Mouse (Mus musculus): ENCODE measurements around the gene Nfatc3. TPM values are rescaled to one million over a fixed set of nuclear protein-coding genes. Genes with fewer than 3 reads are reported as not detected.

The Nfatc3 gene
- polyA plus RNA-seq, 1 experiment from 2014 or later: 3.4 TPM

GRCm38 (mm10) chr8:106149025-106149424, 90.4 kb downstream of the Nfatc3 start:
- no peak for DNase-seq
- no peak overlapping the region for H3K9ac ChIP-seq (replicated peaks; ENCODE audit: low read length)
- H3K9me3 ChIP-seq (ENCODE audit: control insufficient read depth, low read length): no peaks in the 10 kb centered on the region
- WGBS: 91% methylated on average over 6 of the region's 6 CpGs
- H3K4me3 ChIP-seq (replicated peaks; ENCODE audit: low read depth, low read length): no peak overlapping the region
- no peak for ATAC-seq (ENCODE audit: low FRiP score, low TSS enrichment)
- H3K4me2 ChIP-seq (ENCODE audit: low read length): no peak overlapping the region
- H3K27me3 ChIP-seq (ENCODE audit: control insufficient read depth, insufficient read depth, low read length): no peaks in the 10 kb centered on the region
- 0 out of 2 replicates have a peak, but pooled peaks cover 3% of the 10 kb centered on the region for H3K36me3 ChIP-seq (ENCODE audit: control insufficient read depth, insufficient read depth, low read length)
- peaks cover 7% of the 10 kb centered on the region for H3K4me1 ChIP-seq (ENCODE audit: control insufficient read depth, insufficient read depth, low read length)
- H3K27ac ChIP-seq (replicated peaks; ENCODE audit: low read depth, low read length): no peak overlapping the region

- 0 out of 2 replicates have a peak, but pooled peaks cover 10% of the 10 kb centered on the region for H3K36me3 ChIP-seq (ENCODE audit: control insufficient read depth, insufficient read depth, low read length)
- peak within 1 kb of the TSS; percentile 74 for H3K4me2 ChIP-seq (ENCODE audit: low read length)
- DNase-seq: peak; percentile 95
- 2% methylated on average over 38 of the region's 38 CpGs for WGBS
- H3K4me1 ChIP-seq (ENCODE audit: control insufficient read depth, insufficient read depth, low read length): peaks cover 7% of the 10 kb centered on the region
- H3K27me3 ChIP-seq (ENCODE audit: control insufficient read depth, insufficient read depth, low read length): no peaks in the 10 kb centered on the region
- H3K4me3 ChIP-seq (replicated peaks; ENCODE audit: low read depth, low read length): peak within 1 kb of the TSS; percentile 87
- peak within 1 kb of the TSS; percentile 84 for H3K9ac ChIP-seq (replicated peaks; ENCODE audit: low read length)
- peak within 1 kb of the TSS; percentile 70; the same call in 1 of the 2 replicates for H3K27ac ChIP-seq (replicated peaks; ENCODE audit: low read depth, low read length)
- peak; percentile 96 for ATAC-seq (ENCODE audit: low FRiP score, low TSS enrichment)
- no peaks in the 10 kb centered on the region for H3K9me3 ChIP-seq (ENCODE audit: control insufficient read depth, low read length)
Measured at GRCm38 (mm10) chr8:106149801-106150652, 91.4 kb downstream of the Nfatc3 start, which contains the start of gene Pla2g15. Gene Pla2g15 (plus strand): TSS chr8:106150399.

GRCm38 (mm10) chr8:106150653-106151000, 92.0 kb downstream of the Nfatc3 start:
- H3K4me2 ChIP-seq (ENCODE audit: low read length): peak overlapping the region; percentile 74
- no peaks in the 10 kb centered on the region for H3K27me3 ChIP-seq (ENCODE audit: control insufficient read depth, insufficient read depth, low read length)
- H3K4me3 ChIP-seq (replicated peaks; ENCODE audit: low read depth, low read length): peak overlapping the region; percentile 87
- ATAC-seq (ENCODE audit: low FRiP score, low TSS enrichment) (no peak), DNase-seq (no peak)
- WGBS: 18% methylated on average over 8 of the region's 8 CpGs
- H3K4me1 ChIP-seq (ENCODE audit: control insufficient read depth, insufficient read depth, low read length): peaks cover 7% of the 10 kb centered on the region
- H3K27ac ChIP-seq (replicated peaks; ENCODE audit: low read depth, low read length): peak overlapping the region; percentile 70; the same call in 1 of the 2 replicates
- H3K9me3 ChIP-seq (ENCODE audit: control insufficient read depth, low read length): no peaks in the 10 kb centered on the region
- H3K36me3 ChIP-seq (ENCODE audit: control insufficient read depth, insufficient read depth, low read length): peaks cover 14% of the 10 kb centered on the region; the same call in 1 of the 2 replicates
- peak overlapping the region; percentile 84 for H3K9ac ChIP-seq (replicated peaks; ENCODE audit: low read length)

- 91% methylated on average over 9 of the region's 9 CpGs for WGBS
- no peaks in the 10 kb centered on the region for H3K27me3 ChIP-seq (ENCODE audit: control insufficient read depth, insufficient read depth, low read length)
- H3K4me3 ChIP-seq (replicated peaks; ENCODE audit: low read depth, low read length): peak overlapping the region; percentile 87
- DNase-seq (no peak), ATAC-seq (ENCODE audit: low FRiP score, low TSS enrichment) (no peak)
- H3K4me1 ChIP-seq (ENCODE audit: control insufficient read depth, insufficient read depth, low read length): peaks cover 7% of the 10 kb centered on the region
- H3K9ac ChIP-seq (replicated peaks; ENCODE audit: low read length): peak overlapping the region; percentile 84
- no peaks in the 10 kb centered on the region for H3K9me3 ChIP-seq (ENCODE audit: control insufficient read depth, low read length)
- no peak overlapping the region for H3K27ac ChIP-seq (replicated peaks; ENCODE audit: low read depth, low read length)
- H3K4me2 ChIP-seq (ENCODE audit: low read length): peak overlapping the region; percentile 74
- peaks cover 17% of the 10 kb centered on the region; the same call in 1 of the 2 replicates for H3K36me3 ChIP-seq (ENCODE audit: control insufficient read depth, insufficient read depth, low read length)
Measured at GRCm38 (mm10) chr8:106151041-106151440, 92.4 kb downstream of the Nfatc3 start.

- Histone ChIP-seq H3K36me3 (ENCODE audit: control insufficient read depth, insufficient read depth, low read length) (peaks cover 20% of the 10 kb centered on the region; the same call in 1 of the 2 replicates), H3K4me3 (replicated peaks; ENCODE audit: low read depth, low read length) (no peak overlapping the region), H3K9ac (replicated peaks; ENCODE audit: low read length) (no peak overlapping the region), H3K4me2 (ENCODE audit: low read length) (no peak overlapping the region), H3K4me1 (ENCODE audit: control insufficient read depth, insufficient read depth, low read length) (peaks cover 7% of the 10 kb centered on the region), H3K9me3 (ENCODE audit: control insufficient read depth, low read length) (no peaks in the 10 kb centered on the region), H3K27me3 (ENCODE audit: control insufficient read depth, insufficient read depth, low read length) (no peaks in the 10 kb centered on the region), H3K27ac (replicated peaks; ENCODE audit: low read depth, low read length) (no peak overlapping the region)
- 91% methylated on average over 4 of the region's 4 CpGs for WGBS
- ATAC-seq (ENCODE audit: low FRiP score, low TSS enrichment): no peak
- DNase-seq: no peak
Measured at GRCm38 (mm10) chr8:106152876-106153275, 94.2 kb downstream of the Nfatc3 start.

GRCm38 (mm10) chr8:106157419-106157818, 98.8 kb downstream of the Nfatc3 start:
- no peak overlapping the region for H3K27ac ChIP-seq (replicated peaks; ENCODE audit: low read depth, low read length)
- no peak overlapping the region for H3K9ac ChIP-seq (replicated peaks; ENCODE audit: low read length)
- no peaks in the 10 kb centered on the region for H3K4me1 ChIP-seq (ENCODE audit: control insufficient read depth, insufficient read depth, low read length)
- WGBS: 98% methylated on average over 1 of the region's 1 CpGs
- H3K27me3 ChIP-seq (ENCODE audit: control insufficient read depth, insufficient read depth, low read length): no peaks in the 10 kb centered on the region
- H3K4me3 ChIP-seq (replicated peaks; ENCODE audit: low read depth, low read length): no peak overlapping the region
- H3K36me3 ChIP-seq (ENCODE audit: control insufficient read depth, insufficient read depth, low read length): peaks cover 49% of the 10 kb centered on the region
- H3K9me3 ChIP-seq (ENCODE audit: control insufficient read depth, low read length): no peaks in the 10 kb centered on the region
- no peak overlapping the region for H3K4me2 ChIP-seq (ENCODE audit: low read length)
- no peak for DNase-seq
- no peak for ATAC-seq (ENCODE audit: low FRiP score, low TSS enrichment)

GRCm38 (mm10) chr8:106158381-106158780, 99.7 kb downstream of the Nfatc3 start:
- 88% methylated on average over 10 of the region's 10 CpGs for WGBS
- no peak for ATAC-seq (ENCODE audit: low FRiP score, low TSS enrichment)
- no peak for DNase-seq
- H3K27me3 ChIP-seq (ENCODE audit: control insufficient read depth, insufficient read depth, low read length): no peaks in the 10 kb centered on the region
- no peak overlapping the region for H3K4me2 ChIP-seq (ENCODE audit: low read length)
- H3K4me3 ChIP-seq (replicated peaks; ENCODE audit: low read depth, low read length): no peak overlapping the region
- H3K36me3 ChIP-seq (ENCODE audit: control insufficient read depth, insufficient read depth, low read length): peaks cover 59% of the 10 kb centered on the region
- no peaks in the 10 kb centered on the region for H3K9me3 ChIP-seq (ENCODE audit: control insufficient read depth, low read length)
- no peaks in the 10 kb centered on the region for H3K4me1 ChIP-seq (ENCODE audit: control insufficient read depth, insufficient read depth, low read length)
- no peak overlapping the region for H3K9ac ChIP-seq (replicated peaks; ENCODE audit: low read length)
- H3K27ac ChIP-seq (replicated peaks; ENCODE audit: low read depth, low read length): no peak overlapping the region

GRCm38 (mm10) chr8:106159876-106160275, 101.2 kb downstream of the Nfatc3 start:
- H3K9ac ChIP-seq (replicated peaks; ENCODE audit: low read length): no peak overlapping the region
- no peaks in the 10 kb centered on the region for H3K27me3 ChIP-seq (ENCODE audit: control insufficient read depth, insufficient read depth, low read length)
- no peaks in the 10 kb centered on the region for H3K9me3 ChIP-seq (ENCODE audit: control insufficient read depth, low read length)
- ATAC-seq (ENCODE audit: low FRiP score, low TSS enrichment) (no peak), DNase-seq (no peak)
- H3K4me1 ChIP-seq (ENCODE audit: control insufficient read depth, insufficient read depth, low read length): no peaks in the 10 kb centered on the region
- no peak overlapping the region for H3K4me2 ChIP-seq (ENCODE audit: low read length)
- no peak overlapping the region for H3K27ac ChIP-seq (replicated peaks; ENCODE audit: low read depth, low read length)
- H3K36me3 ChIP-seq (ENCODE audit: control insufficient read depth, insufficient read depth, low read length): peaks cover 58% of the 10 kb centered on the region
- H3K4me3 ChIP-seq (replicated peaks; ENCODE audit: low read depth, low read length): no peak overlapping the region
- 87% methylated on average over 6 of the region's 6 CpGs for WGBS

GRCm38 (mm10) chr8:106163251-106163650, 104.6 kb downstream of the Nfatc3 start:
- H3K9me3 ChIP-seq (ENCODE audit: control insufficient read depth, low read length): no peaks in the 10 kb centered on the region
- H3K27me3 ChIP-seq (ENCODE audit: control insufficient read depth, insufficient read depth, low read length): no peaks in the 10 kb centered on the region
- peaks cover 47% of the 10 kb centered on the region for H3K36me3 ChIP-seq (ENCODE audit: control insufficient read depth, insufficient read depth, low read length)
- ATAC-seq (ENCODE audit: low FRiP score, low TSS enrichment) (no peak), DNase-seq (no peak)
- H3K27ac ChIP-seq (replicated peaks; ENCODE audit: low read depth, low read length): no peak overlapping the region
- H3K4me2 ChIP-seq (ENCODE audit: low read length): no peak overlapping the region
- H3K4me1 ChIP-seq (ENCODE audit: control insufficient read depth, insufficient read depth, low read length): no peaks in the 10 kb centered on the region
- no peak overlapping the region for H3K4me3 ChIP-seq (replicated peaks; ENCODE audit: low read depth, low read length)
- WGBS: 93% methylated on average over 9 of the region's 9 CpGs
- H3K9ac ChIP-seq (replicated peaks; ENCODE audit: low read length): no peak overlapping the region
